Mouse (Mus musculus) urinary bladder, postnatal 10 days (tissue): Measurements from ENCODE around the gene Pde8b.

Source experiments
- DNase-seq: peaks from one replicate; pipeline ENCODE4 v3.0.0; 2022; ENCODE audit warnings: low spot score

Gene Pde8b

DNA sequence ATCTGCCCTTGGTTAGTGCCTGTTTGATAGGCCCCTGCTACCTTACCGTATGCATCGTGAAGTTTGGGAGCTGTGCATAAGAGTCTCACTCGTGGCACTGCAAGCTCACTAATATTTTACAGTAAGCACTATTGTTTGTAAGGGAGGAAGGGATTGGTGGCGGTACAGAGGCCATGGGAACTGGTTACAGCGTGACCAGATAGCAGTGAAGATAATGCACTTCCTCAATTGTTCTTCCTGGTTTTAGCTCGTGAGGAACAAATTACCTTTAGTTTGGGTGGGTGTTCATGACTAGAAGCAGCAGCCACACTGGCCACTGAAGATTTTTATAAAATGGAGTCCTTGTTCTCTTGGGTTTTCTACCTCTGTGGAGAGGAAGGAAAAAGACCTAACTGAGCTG, 230.8 kb downstream of the Pde8b start:
- DNase-seq = no peak

DNA sequence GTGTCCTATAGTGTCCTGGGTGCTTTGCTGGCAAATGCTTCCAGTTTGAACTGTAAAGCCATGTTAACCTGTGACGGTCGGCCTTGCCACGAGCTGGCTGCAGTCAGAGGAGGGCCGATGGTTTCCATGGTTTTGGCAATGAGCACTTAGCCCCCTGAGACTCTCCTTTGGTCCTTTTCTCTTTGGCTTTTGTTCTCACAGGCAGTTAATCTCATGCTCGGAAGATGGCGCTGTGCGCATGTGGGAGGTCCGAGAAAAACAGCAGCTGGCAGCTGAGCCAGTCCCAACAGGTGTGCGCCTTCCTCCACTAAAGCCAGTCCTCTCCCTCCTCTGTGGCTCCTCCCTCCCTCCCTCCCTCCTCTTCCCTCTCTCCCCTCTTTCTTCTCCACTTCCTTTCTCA, 232.2 kb downstream of the Pde8b start:
- no peak for DNase-seq

DNA sequence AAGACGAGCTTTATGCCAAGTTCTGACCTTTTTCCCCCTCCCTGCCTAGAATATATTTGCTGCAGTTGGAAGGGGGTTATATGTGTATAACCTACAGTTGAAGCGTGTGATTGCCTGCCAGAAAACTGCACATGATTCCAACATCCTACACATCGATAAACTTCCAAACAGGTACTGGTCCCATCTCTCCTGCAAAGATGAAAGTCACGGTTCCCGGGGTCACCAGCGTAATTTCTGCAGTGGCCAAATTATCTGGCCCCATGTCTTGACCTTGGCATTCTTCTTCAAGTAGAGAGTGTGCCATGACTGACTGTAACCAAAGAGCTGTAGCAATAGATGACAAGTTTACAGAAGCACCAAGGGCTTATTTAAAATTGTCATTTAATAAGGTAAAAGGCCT, 232.9 kb downstream of the Pde8b start:
- no peak for DNase-seq

DNA sequence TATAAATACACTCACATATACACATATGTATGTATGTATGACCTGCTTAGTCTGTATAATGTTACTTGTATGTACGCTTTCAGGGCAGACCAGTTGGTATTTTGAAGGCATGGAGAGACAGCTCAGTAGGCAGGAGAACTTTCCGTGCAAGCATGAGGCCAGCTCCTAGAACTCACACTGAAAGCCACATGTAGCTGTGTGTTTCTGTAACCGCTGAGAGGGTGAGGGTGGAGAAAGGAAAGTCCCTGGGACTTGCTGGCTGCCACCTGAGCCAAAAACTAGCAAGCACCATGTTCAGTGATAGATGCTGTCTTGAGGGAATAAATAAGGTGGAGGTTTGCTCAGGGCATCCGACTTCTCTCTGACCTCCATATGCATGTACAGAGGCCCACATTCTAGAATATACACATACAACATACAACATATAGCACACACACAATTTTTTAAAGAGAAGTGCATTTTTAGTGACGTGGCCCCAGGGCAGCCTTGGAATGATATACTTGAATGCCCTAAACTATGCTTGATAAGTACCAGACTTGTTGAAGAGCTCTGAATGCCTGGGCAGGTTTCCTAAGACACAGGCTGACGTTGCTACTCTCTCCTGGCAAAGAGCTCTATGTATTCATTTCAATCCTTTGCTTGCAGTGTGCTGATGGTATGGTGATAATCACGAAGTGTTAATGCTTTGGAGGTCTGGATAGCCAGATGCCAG, 238.4 kb downstream of the Pde8b start:
- DNase-seq = no peak

DNA sequence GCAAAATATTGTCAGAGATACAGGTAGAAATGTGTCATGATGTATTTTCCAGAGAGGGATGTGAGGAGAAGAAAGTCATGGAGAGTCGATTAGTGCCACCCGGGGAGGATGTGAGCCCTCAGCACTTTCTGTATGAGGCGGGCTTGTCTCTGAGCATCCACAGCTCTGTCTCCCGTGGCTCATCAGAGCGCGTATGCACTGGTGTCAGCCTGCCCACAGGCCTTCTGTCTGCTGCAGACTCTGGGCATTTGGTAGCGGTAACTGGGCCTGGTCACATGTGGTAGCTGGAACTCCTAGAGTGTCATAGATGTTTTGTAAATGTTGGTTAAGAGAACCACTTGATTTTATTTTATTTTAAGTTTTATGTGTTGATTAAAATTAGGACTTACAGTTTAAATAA, 240.9 kb downstream of the Pde8b start:
- no peak for DNase-seq

DNA sequence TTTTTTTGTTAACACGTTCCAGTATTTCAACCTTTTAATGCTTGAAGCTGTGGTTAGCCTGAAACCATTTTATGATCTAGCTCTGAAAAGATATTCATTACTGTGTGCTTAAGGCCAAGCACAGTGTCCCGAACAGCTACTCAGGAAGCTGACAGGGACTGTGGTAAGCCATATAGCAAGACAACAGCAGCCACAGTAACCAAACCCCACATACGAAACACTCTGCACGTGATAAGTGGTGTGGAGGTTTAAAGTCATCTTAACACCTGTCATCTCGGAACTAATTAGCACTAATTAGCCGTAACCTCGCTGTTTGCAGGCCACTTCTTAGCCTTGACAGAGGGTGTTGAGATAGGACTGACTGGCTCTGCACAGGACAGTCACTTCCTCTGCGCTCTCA, 242.9 kb downstream of the Pde8b start:
- DNase-seq = no peak

DNA sequence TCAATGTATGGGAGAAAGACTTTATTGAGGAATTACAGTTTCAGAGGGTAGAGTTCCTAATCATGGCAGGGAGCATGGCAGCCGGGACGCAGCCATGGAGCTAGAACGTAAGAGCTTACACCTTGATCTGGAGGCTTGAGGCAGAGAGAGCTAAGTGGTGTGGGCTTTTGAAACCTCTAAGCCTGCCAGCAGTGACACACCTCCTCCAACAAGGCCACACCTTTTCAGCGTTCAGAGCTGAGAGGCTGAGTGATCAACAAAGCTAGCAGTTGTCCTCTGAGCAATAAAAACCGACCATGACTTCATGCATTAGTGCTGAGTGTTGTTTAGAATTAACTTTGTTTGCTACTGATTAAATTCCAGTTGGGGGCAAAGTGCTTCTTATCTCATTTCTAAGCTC, 259.6 kb downstream of the Pde8b start:
- no peak for DNase-seq

DNA sequence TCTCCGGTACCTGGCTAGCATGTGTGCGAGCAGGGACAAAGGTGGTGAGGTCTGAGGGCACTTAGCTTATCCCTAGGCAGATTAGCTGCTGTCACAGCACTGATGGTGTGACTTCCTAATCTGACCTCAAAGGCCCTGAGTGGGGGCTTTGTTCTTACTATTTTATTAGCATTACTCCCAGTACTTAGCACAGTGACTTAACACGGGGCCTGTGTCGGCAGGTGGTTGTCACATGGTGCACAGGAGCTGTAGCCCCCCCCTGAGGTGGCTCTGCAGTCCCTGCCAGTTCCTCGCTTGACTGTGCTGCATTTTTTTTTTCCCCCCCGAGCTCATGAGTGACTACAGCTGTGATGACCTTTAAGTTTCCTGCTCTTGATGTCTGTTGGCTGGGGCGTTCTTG, 271.1 kb downstream of the Pde8b start:
- DNase-seq = no peak

DNA sequence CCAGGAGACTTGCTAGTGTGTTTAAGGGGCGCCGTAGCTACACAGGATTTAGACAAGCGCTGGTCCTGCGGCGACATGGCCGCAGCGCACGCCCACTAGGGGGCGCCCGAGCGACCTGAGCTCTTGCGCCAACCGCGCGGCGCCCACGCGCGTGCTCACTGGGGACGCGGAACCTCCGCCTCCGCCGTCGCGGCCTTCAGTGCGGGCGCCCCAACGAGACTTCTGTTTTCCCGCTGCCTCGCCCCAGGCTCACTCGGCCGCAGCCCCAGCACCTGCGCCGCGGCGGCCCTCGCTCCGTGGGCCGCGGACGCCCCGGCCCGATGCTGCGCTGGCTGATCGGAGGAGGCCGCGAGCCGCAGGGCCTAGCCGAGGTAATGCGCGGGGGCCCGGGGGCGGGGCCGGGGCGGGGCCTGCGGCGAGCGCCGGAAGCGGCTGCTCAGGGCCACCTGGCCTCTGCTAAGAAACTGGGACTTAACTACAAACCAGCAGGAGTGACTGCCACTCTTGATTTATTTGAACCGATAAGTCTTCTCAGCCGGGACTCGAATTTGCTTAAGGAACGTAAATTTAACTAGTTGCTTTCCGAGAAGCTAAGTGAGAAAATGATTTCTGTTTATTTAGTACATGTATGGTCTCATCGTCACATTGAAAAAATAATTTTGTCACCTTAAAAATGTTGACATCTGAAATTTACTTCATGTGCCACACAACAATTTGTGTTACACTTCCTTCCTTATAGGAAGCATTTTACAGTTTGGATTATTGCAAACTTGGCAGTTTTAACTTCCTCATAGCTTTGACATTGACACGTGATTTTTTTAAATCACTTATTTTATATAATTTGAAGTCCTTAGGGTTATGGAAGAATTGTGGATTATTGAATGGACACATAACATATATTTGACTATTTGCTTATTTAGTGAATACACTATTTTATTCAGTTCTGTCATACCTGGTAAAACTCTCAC, 273.6 kb downstream of the Pde8b start, which contains the start of gene Wdr41:
Gene Wdr41, plus strand, starts transcription at position 126 of the 968 bp plus-strand sequence.
- peak; percentile 66 for DNase-seq

DNA sequence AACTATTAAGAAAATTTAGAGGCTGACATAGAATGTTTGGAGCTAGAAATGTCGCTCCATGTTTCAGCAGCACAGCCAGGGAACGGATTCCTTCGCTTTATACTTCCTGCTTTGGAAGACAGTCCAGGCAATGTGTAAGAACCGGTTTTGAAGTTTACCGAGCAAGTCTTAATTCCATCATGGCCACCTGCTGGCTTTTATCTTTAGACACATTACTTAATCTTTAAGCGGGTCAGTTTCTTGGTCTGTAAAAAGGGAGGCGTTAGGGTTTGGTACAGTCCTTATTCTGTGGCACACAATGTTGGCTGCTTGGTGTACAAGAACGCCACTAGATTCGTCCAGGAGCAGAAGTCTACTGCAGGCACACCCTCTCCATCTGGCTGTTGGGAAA, 274.3 kb downstream of the Pde8b start:
- no peak for DNase-seq
